Mouse (Mus musculus): ENCODE results near the gene Rexo1. TPM values are rescaled to one million over a fixed set of nuclear protein-coding genes. Genes with fewer than 3 reads are reported as not detected.
"Not testable (repeated sequence)": the region's sequence is repeated elsewhere in the genome, so short reads cannot be mapped to it uniquely, and the experiment has no call there.

Gene Rexo1
- 25.8 and 26.5 TPM in 2 replicates for polyA plus RNA-seq (2015; fragmentation: Nextera tagmentation; extraction: Ambion mirVana)

GRCm38 (mm10) chr10:80561116-80561944 lies at the start of gene Rexo1:
Rexo1 (minus strand) TSS chr10:80561560.
- H3K27ac ChIP-seq (ENCODE audit: low read depth, low read length): peak within 1 kb of the TSS; percentile 96
- H3K4me1 ChIP-seq (ENCODE audit: control insufficient read depth, insufficient read depth, low read depth, low read length): peaks cover 31% of the 10 kb centered on the region
- WGBS: under 1% methylated on average over 65 of the region's 72 CpGs
- peak; percentile 89 for ATAC-seq
- H3K4me3 ChIP-seq (ENCODE audit: low read length): peak within 1 kb of the TSS; percentile 72
- peak within 1 kb of the TSS; percentile 95 for H3K9ac ChIP-seq (ENCODE audit: low read depth, low read length)
- no peaks in the 10 kb centered on the region for H3K36me3 ChIP-seq (ENCODE audit: control insufficient read depth, insufficient read depth, low read length)
- H3K4me2 ChIP-seq (ENCODE audit: low read length): peak within 1 kb of the TSS; percentile 83
- H3K9me3 ChIP-seq (ENCODE audit: control insufficient read depth, low read length): no peaks in the 10 kb centered on the region
- no peaks in the 10 kb centered on the region for H3K27me3 ChIP-seq (replicated peaks; ENCODE audit: control insufficient read depth, insufficient read depth, low read length)

GRCm38 (mm10) chr10:80611024-80611423 lies 49.7 kb upstream of the Rexo1 start:
- no peak overlapping the region for H3K9ac ChIP-seq (ENCODE audit: low read depth, low read length)
- H3K27ac ChIP-seq (ENCODE audit: low read depth, low read length): no peak overlapping the region
- H3K4me1 ChIP-seq (ENCODE audit: control insufficient read depth, insufficient read depth, low read depth, low read length): no peaks in the 10 kb centered on the region
- H3K4me2 ChIP-seq (ENCODE audit: low read length): no peak overlapping the region
- H3K9me3 ChIP-seq (ENCODE audit: control insufficient read depth, low read length): no peaks in the 10 kb centered on the region
- peaks cover 40% of the 10 kb centered on the region for H3K36me3 ChIP-seq (ENCODE audit: control insufficient read depth, insufficient read depth, low read length)
- 80% methylated on average over 4 of the region's 4 CpGs for WGBS
- ATAC-seq: no peak
- no peaks in the 10 kb centered on the region for H3K27me3 ChIP-seq (replicated peaks; ENCODE audit: control insufficient read depth, insufficient read depth, low read length)
- H3K4me3 ChIP-seq (ENCODE audit: low read length): no peak overlapping the region

GRCm38 (mm10) chr10:80610116-80610785 lies 48.9 kb upstream of the Rexo1 start:
- Histone ChIP-seq H3K4me3 (ENCODE audit: low read length) (no peak overlapping the region), H3K4me1 (ENCODE audit: control insufficient read depth, insufficient read depth, low read depth, low read length) (no peaks in the 10 kb centered on the region), H3K9ac (ENCODE audit: low read depth, low read length) (no peak overlapping the region), H3K9me3 (ENCODE audit: control insufficient read depth, low read length) (no peaks in the 10 kb centered on the region), H3K27me3 (replicated peaks; ENCODE audit: control insufficient read depth, insufficient read depth, low read length) (no peaks in the 10 kb centered on the region), H3K27ac (ENCODE audit: low read depth, low read length) (no peak overlapping the region), H3K4me2 (ENCODE audit: low read length) (no peak overlapping the region), H3K36me3 (ENCODE audit: control insufficient read depth, insufficient read depth, low read length) (peaks cover 37% of the 10 kb centered on the region)
- 90% methylated on average over 9 of the region's 9 CpGs for WGBS
- ATAC-seq: no peak

- Histone ChIP-seq H3K36me3 (ENCODE audit: control insufficient read depth, insufficient read depth, low read length) (peaks cover 30% of the 10 kb centered on the region), H3K4me3 (ENCODE audit: low read length) (no peak overlapping the region), H3K4me2 (ENCODE audit: low read length) (no peak overlapping the region), H3K9me3 (ENCODE audit: control insufficient read depth, low read length) (no peaks in the 10 kb centered on the region), H3K27ac (ENCODE audit: low read depth, low read length) (no peak overlapping the region), H3K9ac (ENCODE audit: low read depth, low read length) (no peak overlapping the region), H3K27me3 (replicated peaks; ENCODE audit: control insufficient read depth, insufficient read depth, low read length) (no peaks in the 10 kb centered on the region), H3K4me1 (ENCODE audit: control insufficient read depth, insufficient read depth, low read depth, low read length) (0 out of 2 replicates have a peak, but pooled peaks cover 2% of the 10 kb centered on the region)
- ATAC-seq: no peak
- 93% methylated on average over 10 of the region's 10 CpGs for WGBS
Observed at GRCm38 (mm10) chr10:80609269-80609924, 48.0 kb upstream of the Rexo1 start.

- H3K4me1 ChIP-seq (ENCODE audit: control insufficient read depth, insufficient read depth, low read depth, low read length): peaks cover 11% of the 10 kb centered on the region
- no peak overlapping the region for H3K27ac ChIP-seq (ENCODE audit: low read depth, low read length)
- WGBS: 94% methylated on average over 3 of the region's 3 CpGs
- peaks cover 28% of the 10 kb centered on the region for H3K36me3 ChIP-seq (ENCODE audit: control insufficient read depth, insufficient read depth, low read length)
- H3K9me3 ChIP-seq (ENCODE audit: control insufficient read depth, low read length): no peaks in the 10 kb centered on the region
- H3K9ac ChIP-seq (ENCODE audit: low read depth, low read length): no peak overlapping the region
- no peak overlapping the region for H3K4me2 ChIP-seq (ENCODE audit: low read length)
- no peak overlapping the region for H3K4me3 ChIP-seq (ENCODE audit: low read length)
- ATAC-seq: no peak
- no peaks in the 10 kb centered on the region for H3K27me3 ChIP-seq (replicated peaks; ENCODE audit: control insufficient read depth, insufficient read depth, low read length)
Observed at GRCm38 (mm10) chr10:80608435-80608834, 47.1 kb upstream of the Rexo1 start.

- Histone ChIP-seq H3K9me3 (ENCODE audit: control insufficient read depth, low read length) (no peaks in the 10 kb centered on the region), H3K4me3 (ENCODE audit: low read length) (no peak overlapping the region), H3K4me2 (ENCODE audit: low read length) (no peak overlapping the region), H3K9ac (ENCODE audit: low read depth, low read length) (no peak overlapping the region), H3K27me3 (replicated peaks; ENCODE audit: control insufficient read depth, insufficient read depth, low read length) (no peaks in the 10 kb centered on the region), H3K27ac (ENCODE audit: low read depth, low read length) (no peak overlapping the region), H3K36me3 (ENCODE audit: control insufficient read depth, insufficient read depth, low read length) (peaks cover 28% of the 10 kb centered on the region), H3K4me1 (ENCODE audit: control insufficient read depth, insufficient read depth, low read depth, low read length) (peaks cover 17% of the 10 kb centered on the region)
- no peak for ATAC-seq
- WGBS: 94% methylated on average over 34 of the region's 34 CpGs
Observed at GRCm38 (mm10) chr10:80606737-80607350, 45.5 kb upstream of the Rexo1 start.

- no peak overlapping the region for H3K4me2 ChIP-seq (ENCODE audit: low read length)
- H3K27me3 ChIP-seq (replicated peaks; ENCODE audit: control insufficient read depth, insufficient read depth, low read length): no peaks in the 10 kb centered on the region
- H3K27ac ChIP-seq (ENCODE audit: low read depth, low read length): no peak overlapping the region
- no peak overlapping the region for H3K4me3 ChIP-seq (ENCODE audit: low read length)
- whole genome bisulfite sequencing: 93% methylated on average over 23 of the region's 23 CpGs
- peaks cover 17% of the 10 kb centered on the region for H3K4me1 ChIP-seq (ENCODE audit: control insufficient read depth, insufficient read depth, low read depth, low read length)
- H3K9ac ChIP-seq (ENCODE audit: low read depth, low read length): no peak overlapping the region
- no peaks in the 10 kb centered on the region for H3K9me3 ChIP-seq (ENCODE audit: control insufficient read depth, low read length)
- H3K36me3 ChIP-seq (ENCODE audit: control insufficient read depth, insufficient read depth, low read length): peaks cover 28% of the 10 kb centered on the region
- ATAC-seq: no peak
Observed at GRCm38 (mm10) chr10:80606306-80606705, 44.9 kb upstream of the Rexo1 start.

GRCm38 (mm10) chr10:80605721-80606120 lies 44.4 kb upstream of the Rexo1 start, which contains the start of gene Gm49322:
Gm49322 (plus strand) TSS chr10:80606021.
- not testable (repeated sequence) for H3K27ac ChIP-seq (ENCODE audit: low read depth, low read length); ATAC-seq; H3K9ac ChIP-seq (ENCODE audit: low read depth, low read length); H3K27me3 ChIP-seq (replicated peaks; ENCODE audit: control insufficient read depth, insufficient read depth, low read length); H3K4me2 ChIP-seq (ENCODE audit: low read length); H3K9me3 ChIP-seq (ENCODE audit: control insufficient read depth, low read length); H3K4me3 ChIP-seq (ENCODE audit: low read length)
- Histone ChIP-seq H3K36me3 (ENCODE audit: control insufficient read depth, insufficient read depth, low read length) (peaks cover 28% of the 10 kb centered on the region), H3K4me1 (ENCODE audit: control insufficient read depth, insufficient read depth, low read depth, low read length) (peaks cover 17% of the 10 kb centered on the region)
- 76% methylated on average over 3 of the region's 4 CpGs for WGBS
